Mouse (Mus musculus) forebrain, embryonic 14.5 days (tissue): ENCODE measurements around the gene Ezh1. TPM values are rescaled to one million over a fixed set of nuclear protein-coding genes. Genes with fewer than 3 reads are reported as not detected.
A peak's percentile ranks its signal among the peaks of the same experiment; 100 is the strongest.

Experiments used
- ATAC-seq: fragments of 200-750 bp; cut with Nextera tagmentation; 2 replicates; pipeline ENCODE4 v1.8.0; 2017; ENCODE audit warnings: mild to moderate bottlenecking, moderate library complexity
- DNase-seq: peaks from one replicate; pipeline ENCODE4 v3.0.0-alpha.2; 2015; ENCODE audit warnings: low spot score
- H3K27ac ChIP-seq: fragments of 300-500 bp; sonication (generic); 2 replicates; pipeline ENCODE4 v1.5.1; 2014; ENCODE audit warnings: low read depth, mild to moderate bottlenecking, control low read depth, low read length, moderate library complexity
- H3K27me3 ChIP-seq: fragments of 300-500 bp; sonication (generic); replicated peaks from 2 replicates; pipeline ENCODE4 v1.6.1; 2014; ENCODE audit warnings: low read length, control low read depth, mixed read lengths; ENCODE audit not compliant: control insufficient read depth, insufficient read depth
- H3K36me3 ChIP-seq: fragments of 300-500 bp; sonication (generic); 2 replicates; pipeline ENCODE4 v1.6.1; 2014; ENCODE audit warnings: low read length, control low read depth; ENCODE audit not compliant: control insufficient read depth, insufficient read depth
- H3K4me1 ChIP-seq: fragments of 300-500 bp; sonication (generic); 2 replicates; pipeline ENCODE4 v1.6.1; 2014; ENCODE audit warnings: antibody characterized with exemption, low read length, control low read depth; ENCODE audit not compliant: control insufficient read depth, insufficient read depth
- H3K4me2 ChIP-seq: fragments of 300-500 bp; sonication (generic); 2 replicates; pipeline ENCODE4 v1.6.1; 2014; ENCODE audit warnings: mild to moderate bottlenecking, control low read depth, low read length
- H3K4me3 ChIP-seq: fragments of 300-500 bp; sonication (generic); 2 replicates; pipeline ENCODE4 v1.5.1; 2014; ENCODE audit warnings: low read depth, low read length, control low read depth
- H3K9ac ChIP-seq: fragments of 300-500 bp; sonication (generic); 2 replicates; pipeline ENCODE4 v1.6.1; 2014; ENCODE audit warnings: mild to moderate bottlenecking, low read length, control low read depth, moderate library complexity
- H3K9me3 ChIP-seq: fragments of 300-500 bp; sonication (generic); replicated peaks from 2 replicates; pipeline ENCODE4 v1.6.1; 2016; ENCODE audit warnings: low read length, control low read depth, mixed read lengths; ENCODE audit not compliant: control insufficient read depth
- WGBS: fragments of 180-500 bp; shearing (Covaris S2); extraction: QIAGEN DNeasy Blood & Tissue Kit; methylation state at CpG from one replicate; pipeline ENCODE4 v1.1.7; 2014; 5-methylcytosine and 5-hydroxymethylcytosine counted together
- polyA plus RNA-seq: library from polyadenylated mRNA; unstranded; fragments of >200 nt; fragmentation: Nextera tagmentation; extraction: Ambion mirVana; gene quantifications from 2 replicates; pipeline ENCODE4 v1.2.1, GENCODE M21; 2014

The Ezh1 gene
- polyA plus RNA-seq, 1 experiment from 2014 or later: 16.1 TPM

GRCm38 (mm10) chr11:101170811-101171610 is 55.3 kb downstream of the Ezh1 start, which contains the start of gene Plekhh3:
Plekhh3 (minus strand) TSS chr11:101171351.
- H3K4me1 ChIP-seq: peaks cover 34% of the 10 kb centered on the region
- under 1% methylated on average over 39 of the region's 50 CpGs for WGBS
- H3K36me3 ChIP-seq: peaks cover 15% of the 10 kb centered on the region
- peak within 1 kb of the TSS; percentile 73 for H3K9ac ChIP-seq
- peak within 1 kb of the TSS; percentile 85 for H3K4me2 ChIP-seq
- peak within 1 kb of the TSS; percentile 73 for H3K4me3 ChIP-seq
- peak; percentile 97 for ATAC-seq
- DNase-seq: peak; percentile 99
- H3K9me3 ChIP-seq: no peaks in the 10 kb centered on the region
- H3K27me3 ChIP-seq: peaks cover 64% of the 10 kb centered on the region
- peak within 1 kb of the TSS; percentile 55 for H3K27ac ChIP-seq

- DNase-seq: peak; percentile 23
Observed at GRCm38 (mm10) chr11:101170354-101170810, 55.9 kb downstream of the Ezh1 start, which contains the start of gene Cntnap1. Cntnap1 (plus strand) TSS chr11:101170523.

GRCm38 (mm10) chr11:101169301-101170107 is 56.8 kb downstream of the Ezh1 start:
- H3K9ac ChIP-seq: peak overlapping the region; percentile 73
- H3K36me3 ChIP-seq: peaks cover 16% of the 10 kb centered on the region
- H3K4me2 ChIP-seq: peak overlapping the region; percentile 85
- H3K9me3 ChIP-seq: no peaks in the 10 kb centered on the region
- H3K27ac ChIP-seq: no peak overlapping the region
- DNase-seq: no peak
- WGBS: 12% methylated on average over 17 of the region's 17 CpGs
- no peak for ATAC-seq
- peaks cover 33% of the 10 kb centered on the region for H3K4me1 ChIP-seq
- H3K4me3 ChIP-seq: peak overlapping the region; percentile 73
- H3K27me3 ChIP-seq: peaks cover 69% of the 10 kb centered on the region

More at GRCm38 (mm10) chr11:101170354-101170810, 55.9 kb downstream of the Ezh1 start, which contains the start of gene Cntnap1:
- H3K27me3 ChIP-seq: peaks cover 70% of the 10 kb centered on the region
- WGBS: under 1% methylated on average over 32 of the region's 35 CpGs
- peaks cover 34% of the 10 kb centered on the region for H3K4me1 ChIP-seq
- peak within 1 kb of the TSS; percentile 73 for H3K4me3 ChIP-seq
- peak within 1 kb of the TSS; percentile 85 for H3K4me2 ChIP-seq
- peaks cover 16% of the 10 kb centered on the region for H3K36me3 ChIP-seq
- H3K27ac ChIP-seq: peak within 1 kb of the TSS; percentile 52; the same call in 1 of the 2 replicates
- H3K9ac ChIP-seq: peak within 1 kb of the TSS; percentile 73
- no peaks in the 10 kb centered on the region for H3K9me3 ChIP-seq
- no peak for ATAC-seq

- Histone ChIP-seq H3K27me3 (peaks cover 71% of the 10 kb centered on the region), H3K4me3 (peak overlapping the region; percentile 73; the same call in 1 of the 2 replicates), H3K36me3 (peaks cover 17% of the 10 kb centered on the region), H3K4me2 (no peak overlapping the region), H3K9me3 (no peaks in the 10 kb centered on the region), H3K9ac (no peak overlapping the region), H3K27ac (no peak overlapping the region), H3K4me1 (peaks cover 26% of the 10 kb centered on the region)
- 67% methylated on average over 18 of the region's 18 CpGs for WGBS
- no peak for ATAC-seq
- no peak for DNase-seq
Observed at GRCm38 (mm10) chr11:101168301-101168980, 57.8 kb downstream of the Ezh1 start.

GRCm38 (mm10) chr11:101167963-101168300 is 58.3 kb downstream of the Ezh1 start:
- Histone ChIP-seq H3K4me1 (peaks cover 21% of the 10 kb centered on the region), H3K4me3 (no peak overlapping the region), H3K9ac (no peak overlapping the region), H3K27ac (no peak overlapping the region), H3K9me3 (no peaks in the 10 kb centered on the region), H3K4me2 (no peak overlapping the region), H3K27me3 (peaks cover 73% of the 10 kb centered on the region), H3K36me3 (peaks cover 18% of the 10 kb centered on the region)
- DNase-seq (no peak), ATAC-seq (no peak)
- WGBS: 36% methylated on average over 8 of the region's 8 CpGs

- Histone ChIP-seq H3K9me3 (no peaks in the 10 kb centered on the region), H3K4me1 (peaks cover 18% of the 10 kb centered on the region), H3K27ac (no peak overlapping the region), H3K9ac (no peak overlapping the region), H3K4me2 (no peak overlapping the region), H3K27me3 (peaks cover 78% of the 10 kb centered on the region), H3K4me3 (no peak overlapping the region), H3K36me3 (peaks cover 23% of the 10 kb centered on the region)
- WGBS: 43% methylated on average over 19 of the region's 19 CpGs
- DNase-seq (no peak), ATAC-seq (no peak)
Observed at GRCm38 (mm10) chr11:101167211-101167962, 58.9 kb downstream of the Ezh1 start.

- Histone ChIP-seq H3K27ac (no peak overlapping the region), H3K9me3 (no peaks in the 10 kb centered on the region), H3K9ac (no peak overlapping the region), H3K36me3 (peaks cover 29% of the 10 kb centered on the region), H3K27me3 (peaks cover 78% of the 10 kb centered on the region), H3K4me3 (no peak overlapping the region), H3K4me2 (no peak overlapping the region), H3K4me1 (peaks cover 16% of the 10 kb centered on the region)
- whole genome bisulfite sequencing: 37% methylated on average over 14 of the region's 14 CpGs
- ATAC-seq: no peak
- no peak for DNase-seq
Observed at GRCm38 (mm10) chr11:101166357-101166756, 59.9 kb downstream of the Ezh1 start.
